In the genomic region with DNA sequence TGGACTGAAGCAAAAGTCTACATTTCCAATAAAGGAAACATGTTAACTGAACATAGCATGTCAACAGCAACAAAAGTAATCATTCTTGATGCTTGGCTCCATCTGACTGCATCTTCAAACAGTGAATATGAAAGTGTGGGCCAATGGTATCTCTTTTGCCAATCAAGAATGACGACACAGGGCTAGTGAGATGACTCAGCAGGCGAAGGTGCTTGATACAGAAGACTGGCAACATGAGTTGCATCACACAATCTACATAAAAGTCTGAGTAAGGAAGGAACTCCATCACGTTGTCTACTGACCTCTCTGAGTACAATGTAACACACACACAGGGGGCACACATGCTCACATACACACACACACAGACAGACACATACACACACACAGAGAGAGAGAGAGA, we compare ENCODE assay signal across 18 mouse cellular contexts. TPM values are rescaled to one million over a fixed set of nuclear protein-coding genes. Genes with fewer than 3 reads are reported as not detected.
DNase-seq lines count a peak whose midpoint lies in the region; ATAC-seq lines count a peak whose summit lies in the region.
"Had no signal": no experiment of that assay in that cellular context is flagged by ENCODE, and none has a peak within 500 bp of the region (broad histone marks: within the 10 kb centered on the region; RNA-seq: fewer than 3 reads in every experiment).

No protein-coding gene starts in this region.

- DNase-seq in 3T3-L1 (ENCODE audit: low read depth, low spot score) = peak; percentile 8
- no peak for DNase-seq in kidney, adult 18-20 months
- DNase-seq in layer of hippocampus, postnatal 10 days (ENCODE audit: low spot score in 2 of 2) = no peak
- DNase-seq in testis, postnatal 10 days (ENCODE audit: low spot score) = no peak
- DNase-seq: adrenal gland, postnatal 10 days; cerebellum, adult 11 months; cerebellum, adult 8-10 months; cerebellum, postnatal 14 days; embryo, embryonic 11 days; gastrocnemius, postnatal 36 days; heart, adult 18-20 months; heart, postnatal 14 days had no signal

- ATAC-seq in CD4-positive, CD25-positive, alpha-beta regulatory T cell, adult 4 months = peak; percentile 76
- peak; percentile 65 for ATAC-seq in granulocyte monocyte progenitor cell, adult 5-6 weeks (replicated peaks; ENCODE audit: poor library complexity, severe bottlenecking)
- ATAC-seq in megakaryocyte progenitor cell, adult 5-6 weeks (replicated peaks; ENCODE audit: poor library complexity) = peak; percentile 63
- ATAC-seq: forebrain, embryonic 14.5 days; hindbrain, postnatal 0 days; intestine, embryonic 16.5 days had no signal

RNA-seq across cellular contexts. Expression of a gene that starts 9.0 kb away (rescaled TPM):
- 10 to 100 TPM; 27.0 to 27.6 TPM for polyA plus RNA-seq in CD4-positive, CD25-positive, alpha-beta regulatory T cell, adult 4 months (2017; shearing (Covaris generic))
- 0.45 TPM in 1 of 2 replicates, not detected in the other for total RNA-seq in granulocyte monocyte progenitor cell, adult 5-6 weeks (2014; fragmentation: Nextera tagmentation)
- 0.39 TPM in 1 of 2 replicates, not detected in the other for total RNA-seq in granulocyte monocyte progenitor cell, adult 5-6 weeks (2017)
- 0.10 and 0.25 TPM in 2 replicates for total RNA-seq in megakaryocyte progenitor cell, adult 5-6 weeks (2015)
- total RNA-seq in megakaryocyte progenitor cell, adult 5-6 weeks (2017) = 0.20 TPM in 1 of 2 replicates, not detected in the other
- 100 to 1,000 TPM; 755 to 812 TPM for total RNA-seq in layer of hippocampus, postnatal 10 days (2021)

RNA-seq across cellular contexts. Expression of a gene that starts 59.5 kb away (rescaled TPM):
- 10 to 100 TPM; 21.4 to 30.8 TPM for polyA plus RNA-seq in CD4-positive, CD25-positive, alpha-beta regulatory T cell, adult 4 months (2017; shearing (Covaris generic))
- total RNA-seq in granulocyte monocyte progenitor cell, adult 5-6 weeks (2014; fragmentation: Nextera tagmentation) = 15.9 and 21.1 TPM in 2 replicates
- total RNA-seq in granulocyte monocyte progenitor cell, adult 5-6 weeks (2017) = 7.4 and 8.1 TPM in 2 replicates
- 18.8 and 20.0 TPM in 2 replicates for total RNA-seq in megakaryocyte progenitor cell, adult 5-6 weeks (2015)
- total RNA-seq in megakaryocyte progenitor cell, adult 5-6 weeks (2017) = 10.4 and 11.9 TPM in 2 replicates
- total RNA-seq in layer of hippocampus, postnatal 10 days (2021) = 10 to 100 TPM in 1 of 2 experiments, 1 to 10 TPM in 1; 8.6 to 11.4 TPM

Comparison
In these comparisons a context has a peak if more than half of its experiments do, and no peak if none do; other contexts are left out.
1. RNA of a gene that starts 9.0 kb away (total RNA-seq): 755 to 812 TPM in layer of hippocampus, postnatal 10 days; 0.39 to 0.45 TPM in granulocyte monocyte progenitor cell, adult 5-6 weeks and 0.10 to 0.25 TPM in megakaryocyte progenitor cell, adult 5-6 weeks; every median in the first group is over 100 times any median in the second.
2. Peak in every context shown above with its lines, with median percentiles within 50 percentile points of each other: ATAC-seq.